Mouse (Mus musculus): Measurements from ENCODE around the gene Aff1.

DNA sequence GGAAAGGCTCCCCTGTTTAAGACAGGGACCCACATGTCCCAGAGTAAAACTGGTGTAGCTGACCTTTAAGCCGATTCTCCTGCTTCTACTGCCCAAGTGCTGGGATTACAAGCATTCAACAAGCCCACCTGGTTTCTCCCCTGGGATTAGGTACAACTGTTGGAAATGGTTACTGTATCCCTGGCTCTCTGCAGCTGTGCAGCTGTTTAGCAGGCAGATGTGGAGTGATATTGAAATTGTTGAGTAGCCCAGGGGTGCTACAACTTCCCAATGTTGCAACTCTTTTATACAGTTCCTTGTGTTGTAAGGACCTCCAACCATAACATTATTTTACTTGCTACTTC lies 48.7 kb downstream of the Aff1 start:
- TF ChIP-seq CTCF (IDR thresholded peaks at IDR 0.05; ENCODE audit: low read depth, low read length): no peak
- no peak for TF ChIP-seq POLR2A (IDR thresholded peaks at IDR 0.05; ENCODE audit: extremely low read depth, insufficient read depth, low read length)

Data from liver, adult 2 months (tissue).